Mouse (Mus musculus): ENCODE data around the gene Prkag2.

DNA sequence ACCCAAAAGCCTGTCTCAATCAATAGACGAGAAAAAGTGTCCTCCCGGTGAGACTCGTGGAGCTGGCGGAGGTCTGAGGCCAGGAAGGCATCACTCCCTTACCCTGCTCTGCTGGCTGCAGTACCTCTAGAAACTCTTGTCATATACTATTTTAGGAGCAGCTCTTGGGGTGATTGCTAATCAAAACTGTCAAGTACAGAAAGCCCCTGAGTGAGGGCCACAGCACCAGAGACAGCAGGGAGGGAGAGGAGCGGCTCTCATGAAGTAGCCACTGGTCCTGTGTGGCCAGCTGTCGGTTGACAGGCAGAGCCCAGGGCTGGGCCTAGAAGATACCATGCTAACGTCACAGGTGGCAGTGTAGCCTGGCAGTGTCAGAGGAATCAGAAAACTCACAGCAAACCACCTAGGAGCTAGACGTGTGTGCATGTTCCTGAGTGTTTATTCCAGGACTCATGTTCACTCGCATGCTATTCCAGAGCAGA, 239.0 kb downstream of the Prkag2 start:
- TF ChIP-seq POLR2A (IDR thresholded peaks at IDR 0.05; ENCODE audit: borderline replicate concordance, extremely low read depth, low read depth, low read length), result no peak
- no peak for TF ChIP-seq CTCF (IDR thresholded peaks at IDR 0.05; ENCODE audit: insufficient read depth, low read length)
